Mouse (Mus musculus) limb, embryonic 12.5 days (tissue): Measurements from ENCODE around the gene Mvd. TPM values are rescaled to one million over a fixed set of nuclear protein-coding genes. Genes with fewer than 3 reads are reported as not detected.

Source experiments
- ATAC-seq: fragments of 200-750 bp; cut with Nextera tagmentation; 2 replicates; pipeline ENCODE4 v1.8.0; 2017; ENCODE audit warnings: low read depth, moderate TSS enrichment; ENCODE audit not compliant: insufficient number of reproducible peaks, insufficient read depth, low FRiP score, low TSS enrichment
- H3K27ac ChIP-seq: fragments of 300-500 bp; sonication (generic); 2 replicates; pipeline ENCODE4 v1.5.1; 2016; ENCODE audit warnings: mild to moderate bottlenecking, moderate library complexity
- H3K27me3 ChIP-seq: fragments of 300-500 bp; sonication (generic); 2 replicates; pipeline ENCODE4 v1.6.1; 2016; ENCODE audit warnings: mild to moderate bottlenecking, moderate library complexity
- H3K36me3 ChIP-seq: fragments of 300-500 bp; sonication (generic); 2 replicates; pipeline ENCODE4 v1.6.1; 2016; ENCODE audit warnings: mild to moderate bottlenecking, moderate library complexity
- H3K4me1 ChIP-seq: fragments of 300-500 bp; sonication (generic); replicated peaks from 2 replicates; pipeline ENCODE4 v1.6.1; 2016
- H3K4me2 ChIP-seq: fragments of 300-500 bp; sonication (generic); 2 replicates; pipeline ENCODE4 v1.6.1; 2016; ENCODE audit warnings: mild to moderate bottlenecking, moderate library complexity
- H3K4me3 ChIP-seq: fragments of 300-500 bp; sonication (generic); replicated peaks from 2 replicates; pipeline ENCODE4 v1.5.1; 2016; ENCODE audit warnings: mild to moderate bottlenecking
- H3K9ac ChIP-seq: fragments of 300-500 bp; sonication (generic); replicated peaks from 2 replicates; pipeline ENCODE4 v1.6.1; 2016; ENCODE audit warnings: mild to moderate bottlenecking, moderate library complexity
- H3K9me3 ChIP-seq: fragments of 300-500 bp; sonication (generic); 2 replicates; pipeline ENCODE4 v1.6.1; 2016; ENCODE audit warnings: mild to moderate bottlenecking, moderate library complexity
- WGBS: fragments of 180-500 bp; shearing (Covaris S2); methylation state at CpG from one replicate; pipeline ENCODE4 v1.1.7; 2016; 5-methylcytosine and 5-hydroxymethylcytosine counted together
- polyA plus RNA-seq: library from polyadenylated mRNA; unstranded; fragments of >200 nt; fragmentation: Nextera tagmentation; extraction: Ambion mirVana; gene quantifications from 2 replicates; pipeline ENCODE4 v1.2.1, GENCODE M21; 2016

Gene Mvd
- polyA plus RNA-seq, 1 experiment from 2014 or later: 40.5 TPM

DNA sequence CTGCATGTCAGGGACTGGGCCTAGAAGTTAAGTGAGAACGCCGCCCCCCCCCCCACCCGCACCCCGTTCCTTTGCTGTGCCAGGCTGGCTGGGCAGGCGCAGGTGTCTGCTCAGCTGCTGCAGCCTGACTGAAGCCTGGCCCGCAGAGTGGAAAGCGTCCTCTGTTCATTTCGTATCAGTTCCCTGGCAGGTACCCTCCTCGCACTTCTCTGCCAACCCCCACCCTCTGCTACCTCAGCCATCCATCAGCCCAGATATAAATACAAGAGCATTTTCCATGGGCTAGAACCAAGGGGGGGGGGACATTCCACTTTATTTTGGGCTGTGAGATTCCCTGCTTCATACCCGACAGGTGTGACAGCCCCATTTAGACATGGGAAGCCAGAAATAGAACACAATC, 8.9 kb upstream of the Mvd start:
- Histone ChIP-seq H3K27me3 (peaks cover 25% of the 10 kb centered on the region), H3K4me1 (no peaks in the 10 kb centered on the region), H3K9me3 (no peaks in the 10 kb centered on the region), H3K27ac (no peak overlapping the region), H3K4me2 (no peak overlapping the region), H3K4me3 (no peak overlapping the region), H3K36me3 (no peaks in the 10 kb centered on the region), H3K9ac (no peak overlapping the region)
- no peak for ATAC-seq
- 87% methylated on average over 10 of the region's 10 CpGs for WGBS

DNA sequence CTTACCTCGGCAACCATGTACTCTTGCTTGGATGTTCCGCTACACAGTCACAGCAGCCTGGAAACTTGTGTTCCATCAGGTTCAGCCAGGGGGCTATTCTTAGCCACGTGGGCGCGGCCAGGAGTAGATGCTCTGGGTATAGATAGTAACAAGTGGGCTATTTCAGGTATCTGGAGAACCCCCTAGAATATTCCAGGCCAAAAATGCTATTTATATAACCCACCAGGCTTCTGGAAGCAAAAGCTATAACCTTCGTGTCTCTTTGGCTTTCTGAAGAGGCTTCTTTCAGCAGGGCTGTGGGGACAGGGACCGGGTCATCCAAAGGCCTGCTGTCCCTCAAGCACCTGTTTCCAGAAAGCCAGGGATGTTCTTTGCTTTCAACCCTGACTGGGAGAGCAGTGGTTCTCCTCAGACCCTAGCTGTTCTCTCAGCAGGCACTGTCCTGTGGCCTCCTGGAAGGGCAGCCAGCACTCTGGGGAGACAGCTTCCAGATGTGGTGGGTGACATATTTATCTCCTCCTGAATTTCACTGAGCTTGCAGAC, 8.0 kb upstream of the Mvd start:
- Histone ChIP-seq H3K27me3 (peaks cover 16% of the 10 kb centered on the region), H3K9ac (no peak overlapping the region), H3K4me2 (no peak overlapping the region), H3K27ac (no peak overlapping the region), H3K4me3 (no peak overlapping the region), H3K4me1 (0 out of 2 replicates have a peak, but pooled peaks cover 2% of the 10 kb centered on the region), H3K36me3 (no peaks in the 10 kb centered on the region), H3K9me3 (no peaks in the 10 kb centered on the region)
- 75% methylated on average over 7 of the region's 7 CpGs for WGBS
- ATAC-seq: no peak

GRCm38 (mm10) chr8:122445203-122445602, 2.0 kb upstream of the Mvd start:
- Histone ChIP-seq H3K36me3 (no peaks in the 10 kb centered on the region), H3K4me3 (no peak overlapping the region), H3K4me2 (no peak overlapping the region), H3K27me3 (no peaks in the 10 kb centered on the region), H3K9ac (no peak overlapping the region), H3K4me1 (peaks cover 36% of the 10 kb centered on the region), H3K9me3 (no peaks in the 10 kb centered on the region), H3K27ac (no peak overlapping the region; the same call in 1 of the 2 replicates)
- no peak for ATAC-seq
- WGBS: 63% methylated on average over 3 of the region's 3 CpGs

GRCm38 (mm10) chr8:122444058-122444748, 981 bp upstream of the Mvd start:
- 23% methylated on average over 19 of the region's 19 CpGs for WGBS
- no peak for ATAC-seq

DNA sequence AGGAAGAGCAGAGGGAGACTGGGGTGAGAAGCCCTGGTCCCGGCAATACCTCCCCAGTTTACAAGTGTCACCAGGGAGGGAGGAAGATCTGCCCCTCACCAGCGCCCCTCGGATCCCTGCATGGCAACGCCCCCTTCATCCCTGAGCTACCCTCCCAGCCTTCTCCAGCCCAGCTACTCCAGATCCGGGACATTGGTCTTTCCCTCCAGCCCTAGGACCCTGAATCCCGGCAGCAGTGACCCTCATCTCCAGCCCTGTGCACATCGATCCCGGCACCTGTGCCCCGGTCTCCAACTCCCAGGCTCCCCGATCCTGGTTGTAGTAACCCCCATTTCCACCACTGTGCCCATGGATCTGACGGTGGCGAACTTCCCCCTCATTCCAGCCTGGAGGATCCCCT, 441 bp downstream of the Mvd start:
- H3K9me3 ChIP-seq: no peaks in the 10 kb centered on the region
- peak overlapping the region; percentile 93 for H3K4me2 ChIP-seq
- H3K27me3 ChIP-seq: no peaks in the 10 kb centered on the region
- ATAC-seq: peak; percentile 4; the same call in 1 of the 2 replicates
- H3K4me1 ChIP-seq: peaks cover 36% of the 10 kb centered on the region
- 2% methylated on average over 12 of the region's 12 CpGs for WGBS
- peak overlapping the region; percentile 65 for H3K4me3 ChIP-seq
- H3K36me3 ChIP-seq: peaks cover 21% of the 10 kb centered on the region
- H3K9ac ChIP-seq: peak overlapping the region; percentile 73
- H3K27ac ChIP-seq: peak overlapping the region; percentile 75

More at GRCm38 (mm10) chr8:122444058-122444748, 981 bp upstream of the Mvd start:
- peaks cover 8% of the 10 kb centered on the region for H3K36me3 ChIP-seq
- no peaks in the 10 kb centered on the region for H3K27me3 ChIP-seq
- peak overlapping the region; percentile 93 for H3K4me2 ChIP-seq
- peak overlapping the region; percentile 77 for H3K9ac ChIP-seq
- H3K27ac ChIP-seq: peak overlapping the region; percentile 94
- H3K9me3 ChIP-seq: no peaks in the 10 kb centered on the region
- H3K4me3 ChIP-seq: peak overlapping the region; percentile 65
- H3K4me1 ChIP-seq: peaks cover 36% of the 10 kb centered on the region

DNA sequence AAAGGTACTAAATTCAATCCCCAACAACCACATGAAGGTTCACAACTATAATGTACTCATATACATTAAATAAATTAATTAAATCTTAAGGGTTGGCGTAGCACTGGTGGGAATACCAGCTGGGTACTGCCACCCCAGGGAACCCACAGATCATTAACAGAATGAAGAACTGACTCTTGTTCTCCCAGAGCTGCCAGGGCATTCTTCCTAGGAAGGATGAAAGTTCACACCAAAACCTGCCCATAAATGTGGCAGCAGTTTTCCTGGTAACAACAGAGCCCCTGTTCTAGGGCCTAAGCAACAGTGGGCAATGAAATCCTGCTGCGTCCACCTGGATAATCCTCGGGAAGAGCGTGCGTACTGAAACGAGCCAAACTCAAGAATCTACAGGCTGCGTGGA, 866 bp downstream of the Mvd start:
- peak overlapping the region; percentile 73 for H3K9ac ChIP-seq
- no peaks in the 10 kb centered on the region for H3K27me3 ChIP-seq
- H3K27ac ChIP-seq: peak overlapping the region; percentile 75
- ATAC-seq: no peak
- H3K36me3 ChIP-seq: peaks cover 25% of the 10 kb centered on the region
- WGBS: 16% methylated on average over 7 of the region's 7 CpGs
- H3K4me1 ChIP-seq: peaks cover 36% of the 10 kb centered on the region
- peak overlapping the region; percentile 65 for H3K4me3 ChIP-seq
- no peaks in the 10 kb centered on the region for H3K9me3 ChIP-seq
- peak overlapping the region; percentile 93 for H3K4me2 ChIP-seq

DNA sequence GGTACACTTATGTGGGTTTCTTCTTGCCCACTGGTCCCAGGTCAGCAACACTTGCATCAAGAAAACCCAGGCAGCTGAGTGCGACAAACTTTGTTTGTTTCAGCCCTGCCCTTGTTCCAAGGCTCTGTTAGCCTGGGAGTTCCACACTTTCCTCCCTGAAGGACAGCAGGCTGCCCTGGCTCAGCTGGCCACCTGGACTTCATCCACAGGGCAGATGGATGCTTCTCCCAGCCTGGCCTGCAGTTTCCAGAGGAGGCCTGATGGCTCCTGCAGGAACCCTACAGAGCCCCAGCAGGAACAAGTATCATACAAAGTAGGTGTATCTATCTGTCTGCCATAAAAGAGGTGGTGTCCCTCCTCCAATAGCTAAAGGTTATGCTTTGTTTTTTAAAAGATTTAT, 1.9 kb downstream of the Mvd start:
- H3K9me3 ChIP-seq: no peaks in the 10 kb centered on the region
- H3K27me3 ChIP-seq: no peaks in the 10 kb centered on the region
- H3K36me3 ChIP-seq: peaks cover 35% of the 10 kb centered on the region
- no peak overlapping the region for H3K27ac ChIP-seq
- no peak overlapping the region for H3K9ac ChIP-seq
- H3K4me3 ChIP-seq: no peak overlapping the region
- H3K4me1 ChIP-seq: peaks cover 34% of the 10 kb centered on the region
- ATAC-seq: no peak
- H3K4me2 ChIP-seq: no peak overlapping the region
- 90% methylated on average over 1 of the region's 1 CpGs for WGBS

- H3K4me3 ChIP-seq: no peak overlapping the region
- no peak overlapping the region for H3K27ac ChIP-seq
- WGBS: 94% methylated on average over 16 of the region's 16 CpGs
- no peaks in the 10 kb centered on the region for H3K27me3 ChIP-seq
- peaks cover 14% of the 10 kb centered on the region for H3K4me1 ChIP-seq
- H3K9me3 ChIP-seq: peaks cover 5% of the 10 kb centered on the region; the same call in 1 of the 2 replicates
- H3K36me3 ChIP-seq: peaks cover 55% of the 10 kb centered on the region
- H3K4me2 ChIP-seq: no peak overlapping the region
- no peak for ATAC-seq
- H3K9ac ChIP-seq: no peak overlapping the region
Observed at GRCm38 (mm10) chr8:122439336-122439735, 3.9 kb downstream of the Mvd start.

DNA sequence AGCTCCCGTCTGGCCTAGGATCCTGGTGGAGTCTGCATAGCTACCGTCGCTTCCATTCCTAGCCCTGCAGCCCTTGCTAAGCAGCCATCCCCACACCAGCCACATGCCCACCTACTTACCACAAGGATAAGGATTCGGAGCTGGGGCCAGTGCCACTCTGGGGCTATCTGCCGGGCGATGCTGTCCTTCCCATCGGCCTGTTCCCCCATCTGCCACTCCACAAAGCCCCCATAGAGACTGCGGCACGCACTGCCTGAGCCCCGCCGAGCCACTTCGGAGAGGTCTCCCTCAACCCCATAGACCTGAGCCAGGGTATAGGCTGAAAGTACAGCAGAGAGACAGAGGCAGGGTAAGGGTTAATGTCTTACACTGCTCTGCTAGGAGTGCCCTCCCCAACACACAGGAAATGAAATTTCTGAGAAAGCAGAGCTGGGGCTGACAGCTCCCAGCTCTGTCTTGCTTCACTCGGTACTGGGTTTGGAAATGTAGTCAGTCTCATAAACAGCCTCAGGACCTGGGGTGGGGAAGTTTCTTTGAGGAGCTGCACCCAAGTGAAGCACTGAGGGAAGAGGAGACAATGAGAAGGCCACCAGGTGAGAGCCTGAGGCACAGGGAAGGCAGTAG, 5.4 kb downstream of the Mvd start:
- Histone ChIP-seq H3K27me3 (no peaks in the 10 kb centered on the region), H3K36me3 (peaks cover 64% of the 10 kb centered on the region), H3K9ac (no peak overlapping the region; the same call in 1 of the 2 replicates), H3K9me3 (peaks cover 5% of the 10 kb centered on the region; the same call in 1 of the 2 replicates), H3K4me1 (peaks cover 17% of the 10 kb centered on the region), H3K27ac (peak overlapping the region; percentile 72), H3K4me3 (no peak overlapping the region), H3K4me2 (no peak overlapping the region)
- 85% methylated on average over 13 of the region's 13 CpGs for WGBS
- no peak for ATAC-seq

DNA sequence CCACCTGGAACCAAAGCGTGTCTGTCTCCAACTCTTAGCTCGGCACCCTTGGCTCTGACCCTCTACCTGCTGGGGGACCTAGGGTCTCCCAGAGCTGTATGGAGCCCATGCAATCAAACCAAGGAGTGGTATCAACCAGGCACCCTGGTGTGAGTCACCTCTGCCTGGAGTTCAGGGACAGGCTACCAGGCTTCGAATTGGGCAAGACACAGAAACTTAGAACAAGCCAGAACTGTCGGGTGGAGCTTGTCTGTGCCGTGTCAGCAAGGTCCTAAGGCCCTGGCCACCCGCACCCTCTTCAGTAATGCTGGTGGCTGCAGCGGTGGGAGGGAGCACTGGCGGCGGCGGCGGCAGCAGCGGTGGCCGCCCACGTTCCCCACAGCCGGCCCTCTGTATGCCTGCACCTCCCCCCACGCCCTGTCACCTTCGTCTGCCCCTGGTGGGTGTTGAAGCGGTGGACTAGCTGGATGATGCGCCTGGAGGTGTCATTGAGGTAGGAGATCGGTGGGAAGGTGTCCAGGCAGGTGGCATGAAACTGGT, 6.6 kb downstream of the Mvd start:
- Histone ChIP-seq H3K4me3 (no peak overlapping the region), H3K27me3 (no peaks in the 10 kb centered on the region), H3K4me1 (peaks cover 17% of the 10 kb centered on the region), H3K9me3 (peaks cover 5% of the 10 kb centered on the region; the same call in 1 of the 2 replicates), H3K4me2 (no peak overlapping the region), H3K9ac (no peak overlapping the region), H3K27ac (no peak overlapping the region), H3K36me3 (peaks cover 64% of the 10 kb centered on the region)
- no peak for ATAC-seq
- 93% methylated on average over 20 of the region's 20 CpGs for WGBS

DNA sequence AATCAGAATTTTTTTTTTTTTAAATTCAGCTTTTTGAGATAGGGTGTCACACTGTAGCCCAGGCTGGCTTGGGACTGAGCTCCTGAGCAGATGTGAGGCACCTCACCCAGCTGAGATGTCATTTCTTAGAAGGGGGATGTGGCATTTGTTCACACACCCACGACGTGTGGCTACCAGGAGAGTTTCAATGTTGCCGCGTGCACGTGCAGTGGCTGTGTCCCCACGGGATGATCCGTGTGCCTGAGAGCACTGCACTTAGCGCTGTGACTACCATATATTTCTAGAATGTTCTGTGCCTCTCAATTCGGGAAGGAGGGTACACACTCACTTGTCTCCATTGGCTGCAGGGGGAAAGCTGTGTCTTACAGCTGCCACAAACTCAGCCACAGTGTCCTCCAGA, 7.1 kb downstream of the Mvd start:
- Histone ChIP-seq H3K9ac (no peak overlapping the region), H3K36me3 (peaks cover 64% of the 10 kb centered on the region)
- 96% methylated on average over 9 of the region's 9 CpGs for WGBS

More for the DNA sequence above, 7.1 kb downstream of the Mvd start:
- peaks cover 19% of the 10 kb centered on the region for H3K4me1 ChIP-seq
- no peaks in the 10 kb centered on the region for H3K27me3 ChIP-seq
- H3K9me3 ChIP-seq: peaks cover 5% of the 10 kb centered on the region; the same call in 1 of the 2 replicates
- H3K4me2 ChIP-seq: no peak overlapping the region
- ATAC-seq: no peak
- no peak overlapping the region for H3K4me3 ChIP-seq
- no peak overlapping the region for H3K27ac ChIP-seq
